Mouse (Mus musculus) induced T-regulatory cell, adult 2 months (primary cell): ENCODE measurements around the gene Cldn4.
A peak's percentile ranks its signal among the peaks of the same experiment; 100 is the strongest.
"Not testable (repeated sequence)": the region's sequence is repeated elsewhere in the genome, so short reads cannot be mapped to it uniquely, and the experiment has no call there.

Source experiments
- DNase-seq: peaks from one replicate; pipeline ENCODE4 v3.0.0-alpha.2; 2012; ENCODE audit warnings: low read depth

Gene Cldn4

DNA sequence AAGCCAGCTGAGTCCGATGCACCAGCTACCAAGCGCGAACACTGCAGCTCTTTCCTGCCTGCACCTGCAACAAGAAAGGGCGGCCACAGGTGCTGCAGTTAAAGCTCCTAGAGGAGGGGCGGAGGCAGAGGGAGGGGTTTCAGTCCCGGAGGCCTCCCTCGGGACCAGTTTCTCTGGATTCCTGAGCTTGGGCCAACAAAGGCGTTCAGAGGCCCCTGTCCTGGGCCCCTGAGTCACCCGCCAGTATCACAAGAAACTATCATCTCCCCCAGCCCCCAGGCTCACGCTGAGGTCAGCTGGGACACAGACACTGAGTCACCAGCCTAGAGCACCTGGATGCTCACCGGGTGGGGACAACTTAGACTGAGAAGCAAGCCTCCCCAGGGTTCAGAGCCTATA lies at the start of gene Cldn4:
Cldn4 (minus strand) TSS at position 78 of the 399 bp plus-strand sequence.
- DNase-seq, result no peak

DNA sequence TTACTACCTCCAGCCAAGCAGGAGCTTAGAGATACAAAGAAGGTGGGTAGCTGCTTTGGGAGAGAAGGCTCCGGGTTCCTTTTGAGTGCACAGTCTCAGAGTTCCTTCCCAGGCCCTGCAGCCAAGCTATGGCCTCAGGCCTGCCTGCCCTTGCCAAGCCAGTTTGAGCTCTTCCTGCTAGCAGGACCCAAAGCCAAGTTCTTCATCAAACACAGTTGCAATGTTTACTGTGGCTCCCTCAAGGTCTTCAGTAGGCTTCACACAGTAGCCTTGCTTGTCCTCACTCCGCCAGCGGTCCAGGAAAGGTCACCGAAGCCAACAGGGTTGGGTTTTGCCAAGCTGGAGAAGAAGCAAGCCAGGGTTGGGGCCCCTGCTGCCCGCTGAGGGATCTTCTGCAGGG lies 45.8 kb upstream of the Cldn4 start:
- no peak for DNase-seq

DNA sequence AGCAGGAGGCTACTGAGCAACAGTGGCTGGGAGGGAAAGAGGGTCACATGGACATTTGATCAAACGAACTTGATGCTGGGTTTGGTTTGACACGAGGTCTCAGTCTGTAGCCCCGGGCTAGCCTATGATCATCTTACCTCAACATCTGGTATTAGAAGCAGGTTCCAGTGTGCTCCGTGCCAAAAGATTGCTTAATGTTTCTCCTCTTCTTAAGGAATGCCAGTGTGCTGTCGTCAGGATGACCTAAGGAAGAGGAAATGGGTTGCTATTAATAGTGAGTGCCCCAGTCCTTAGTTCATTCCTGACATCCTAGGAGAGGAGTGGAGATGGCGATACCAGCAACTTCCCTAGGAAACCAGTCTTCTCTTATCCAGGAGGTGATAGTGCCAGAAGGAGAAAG lies 43.0 kb upstream of the Cldn4 start:
- DNase-seq, result no peak

DNA sequence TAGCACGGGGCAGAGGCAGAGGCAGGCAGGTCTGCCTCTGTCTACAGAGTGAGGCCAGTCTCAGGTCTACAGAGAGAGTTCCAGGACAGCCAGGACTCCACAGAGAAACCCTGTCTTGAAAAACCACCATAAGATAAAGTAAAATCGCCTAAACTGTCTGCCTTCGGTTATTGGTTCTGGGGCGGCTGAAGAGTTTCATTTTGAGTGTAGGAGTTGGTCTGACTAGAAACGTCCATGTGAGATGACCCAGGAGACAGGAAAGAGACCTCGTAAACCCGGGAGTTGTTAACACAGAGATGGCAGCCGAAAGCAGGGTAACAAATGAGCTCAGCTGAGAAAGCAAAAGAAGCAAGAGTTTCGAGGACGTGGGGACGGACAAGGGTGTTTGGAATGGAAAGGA lies 42.4 kb upstream of the Cldn4 start:
- DNase-seq, result no peak

DNA sequence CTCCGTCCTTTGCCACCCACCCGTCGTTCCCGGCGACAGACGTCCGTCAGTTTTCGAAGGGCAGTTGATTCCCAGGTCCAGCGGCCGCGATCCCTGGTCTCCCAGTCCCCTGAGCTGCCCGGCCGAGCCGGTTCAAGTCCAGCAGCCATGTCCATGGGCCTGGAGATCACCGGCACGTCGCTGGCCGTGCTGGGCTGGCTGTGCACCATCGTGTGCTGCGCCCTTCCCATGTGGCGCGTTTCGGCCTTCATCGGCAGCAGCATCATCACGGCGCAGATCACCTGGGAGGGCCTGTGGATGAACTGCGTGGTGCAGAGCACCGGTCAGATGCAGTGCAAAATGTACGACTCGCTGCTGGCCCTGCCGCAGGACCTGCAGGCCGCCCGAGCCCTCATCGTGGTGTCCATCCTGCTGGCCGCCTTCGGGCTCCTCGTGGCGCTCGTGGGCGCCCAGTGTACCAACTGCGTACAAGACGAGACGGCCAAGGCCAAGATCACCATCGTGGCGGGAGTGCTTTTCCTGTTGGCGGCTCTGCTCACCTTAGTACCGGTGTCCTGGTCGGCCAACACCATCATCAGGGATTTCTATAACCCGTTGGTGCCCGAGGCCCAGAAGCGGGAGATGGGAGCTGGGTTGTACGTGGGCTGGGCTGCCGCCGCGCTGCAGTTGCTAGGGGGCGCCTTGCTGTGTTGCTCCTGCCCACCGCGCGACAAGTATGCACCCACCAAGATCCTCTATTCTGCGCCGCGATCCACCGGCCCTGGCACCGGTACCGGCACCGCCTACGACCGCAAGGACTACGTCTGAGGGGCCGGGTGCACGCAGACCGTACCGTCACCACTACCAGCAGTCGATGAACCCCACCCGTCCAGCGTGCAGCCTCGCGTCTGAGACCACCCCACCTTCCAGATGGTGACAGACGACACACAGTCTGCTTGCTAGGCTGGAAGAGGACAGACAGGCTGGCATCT lies 39.8 kb upstream of the Cldn4 start:
- no peak for DNase-seq

DNA sequence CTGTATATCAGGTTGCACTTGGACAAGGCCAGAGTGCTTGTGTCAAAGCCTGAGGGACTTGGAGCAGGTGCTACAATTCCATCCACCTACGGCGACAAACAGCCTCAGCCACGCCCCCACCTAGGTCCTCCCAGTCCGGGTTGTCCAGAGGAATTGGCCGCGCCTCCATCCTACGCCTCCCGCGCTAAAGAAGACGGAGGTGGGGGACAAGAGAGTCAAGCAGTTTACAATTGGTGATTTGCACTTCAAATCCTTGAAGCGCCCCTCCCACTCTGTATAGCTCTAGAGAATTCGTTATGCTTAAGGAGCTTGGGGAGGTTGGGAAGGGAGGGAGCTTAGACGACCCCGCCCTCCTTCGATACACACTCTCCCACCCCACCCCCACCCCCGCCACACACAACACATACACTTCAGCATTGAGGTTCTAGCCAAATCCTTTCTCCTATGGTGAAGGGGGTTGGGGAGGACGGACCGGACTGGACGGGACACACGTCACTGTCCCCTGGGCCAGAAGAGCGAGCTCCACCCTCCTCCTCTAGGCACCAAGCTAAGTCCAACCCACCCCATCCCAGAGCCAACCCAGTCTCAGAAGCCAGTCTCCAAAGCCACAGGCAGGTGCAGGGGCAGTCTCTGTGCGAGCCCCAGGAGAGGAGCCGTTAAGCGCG lies 39.0 kb upstream of the Cldn4 start, which contains the start of gene Cldn3:
Cldn3 (plus strand) TSS at position 582 of the 665 bp plus-strand sequence.
- DNase-seq, result no peak

DNA sequence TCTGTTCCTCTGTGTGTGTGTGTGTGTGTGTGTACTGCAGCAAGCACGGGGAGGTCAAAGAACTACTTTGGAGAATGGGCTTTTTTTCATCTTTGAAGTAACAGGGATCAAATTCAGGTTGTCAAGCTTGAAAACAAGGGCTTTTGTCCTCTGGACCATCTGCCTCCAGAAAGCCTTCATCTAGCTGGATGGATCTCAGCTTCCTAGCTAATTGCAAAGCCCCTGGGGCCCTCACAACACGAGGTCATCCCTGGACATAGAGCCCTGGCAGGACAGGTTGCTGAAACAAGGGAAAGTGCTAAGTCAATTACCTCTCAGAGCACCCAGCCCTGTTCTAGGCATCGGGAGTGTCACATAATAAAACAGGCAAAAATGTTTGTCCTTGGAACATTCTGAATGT lies 37.0 kb upstream of the Cldn4 start:
- no peak for DNase-seq

DNA sequence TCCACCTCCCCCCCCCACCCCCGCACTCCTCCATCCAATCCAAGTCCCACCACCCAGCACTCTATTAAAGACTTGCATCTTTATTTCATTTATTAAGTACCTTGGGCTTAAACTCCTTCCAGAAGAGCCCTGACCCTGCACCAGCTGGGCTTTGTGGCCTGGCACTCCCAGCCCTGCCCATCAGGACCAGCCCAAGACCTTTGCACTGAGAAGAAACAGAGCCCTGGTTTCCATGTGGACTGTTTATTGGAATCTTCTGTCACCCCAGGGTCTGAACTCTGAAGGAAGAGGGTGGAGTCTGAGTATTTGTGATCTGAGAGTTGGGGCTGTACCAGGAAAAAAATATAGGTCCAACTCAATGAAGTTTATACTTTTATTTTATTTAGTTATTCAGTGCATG lies 36.4 kb upstream of the Cldn4 start:
- no peak for DNase-seq

DNA sequence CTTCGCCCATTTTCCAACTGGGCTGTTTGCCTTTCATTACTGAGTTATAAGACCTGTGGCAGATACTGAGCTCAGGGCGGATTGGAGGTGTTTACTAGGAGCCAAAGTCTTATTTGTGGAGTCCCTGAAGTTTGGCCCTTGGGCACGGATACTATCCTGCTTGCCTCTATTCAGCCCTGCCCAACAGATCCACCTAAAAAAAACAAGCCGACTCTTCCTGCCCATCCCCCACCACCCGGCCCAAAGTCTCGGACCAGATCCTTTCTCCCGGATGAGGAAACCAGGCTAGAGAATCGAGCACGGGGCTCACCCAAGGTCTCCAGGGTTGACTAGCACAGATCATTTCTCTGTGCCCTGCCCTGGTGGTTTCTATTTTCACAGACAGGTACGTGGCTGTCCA lies 34.4 kb upstream of the Cldn4 start:
- DNase-seq, result no peak

DNA sequence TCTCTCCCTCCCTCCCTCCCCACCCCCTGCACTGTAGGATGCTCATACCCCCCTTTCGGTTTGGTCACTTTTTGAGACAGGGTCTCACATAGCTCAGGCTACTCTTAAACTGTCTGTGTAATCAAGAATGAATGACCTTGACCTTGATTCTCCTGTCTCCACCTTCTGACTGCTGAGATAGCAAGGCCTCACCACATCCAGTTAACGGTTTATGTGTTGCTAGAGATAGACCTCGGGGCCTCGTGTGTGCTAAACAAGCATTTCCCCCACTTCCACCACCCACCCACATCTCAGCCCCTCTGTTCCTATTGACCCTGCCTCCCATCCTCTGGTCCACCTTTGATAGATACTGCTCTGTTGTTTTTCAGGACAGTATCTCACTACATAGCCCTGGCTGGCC lies 31.1 kb upstream of the Cldn4 start:
- no peak for DNase-seq

DNA sequence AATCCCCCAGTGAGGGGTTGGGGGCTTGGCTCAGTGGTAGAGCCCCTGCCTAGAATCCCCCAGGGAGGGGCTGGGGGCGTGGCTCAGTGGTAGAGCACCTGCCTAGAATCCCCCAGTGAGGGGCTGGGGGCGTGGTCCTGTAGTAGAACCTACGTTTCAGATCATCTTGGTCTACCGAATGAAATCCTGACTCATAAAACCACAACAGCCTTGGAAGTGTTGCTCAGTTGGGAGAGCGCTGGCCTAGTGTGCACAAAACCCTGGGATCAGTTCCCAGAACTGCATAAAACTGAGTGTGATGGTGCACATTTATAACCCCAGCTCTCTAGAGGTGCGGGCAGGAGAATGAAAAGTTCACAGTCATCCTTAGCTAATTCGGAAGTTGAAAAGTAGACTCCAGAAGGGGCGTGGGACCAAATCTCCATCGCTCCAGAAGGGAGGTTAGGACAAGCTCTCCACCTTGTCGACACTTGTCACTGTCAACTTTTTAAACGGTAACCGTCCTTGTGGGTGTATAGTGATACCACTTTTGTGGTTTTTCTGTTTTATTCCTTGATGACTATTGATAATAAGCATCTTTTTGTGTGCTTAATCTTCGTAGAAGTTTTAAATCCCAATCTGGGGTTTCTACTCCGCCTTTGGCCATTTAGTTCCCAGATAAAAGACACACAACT lies 30.0 kb upstream of the Cldn4 start:
- no peak for DNase-seq

DNA sequence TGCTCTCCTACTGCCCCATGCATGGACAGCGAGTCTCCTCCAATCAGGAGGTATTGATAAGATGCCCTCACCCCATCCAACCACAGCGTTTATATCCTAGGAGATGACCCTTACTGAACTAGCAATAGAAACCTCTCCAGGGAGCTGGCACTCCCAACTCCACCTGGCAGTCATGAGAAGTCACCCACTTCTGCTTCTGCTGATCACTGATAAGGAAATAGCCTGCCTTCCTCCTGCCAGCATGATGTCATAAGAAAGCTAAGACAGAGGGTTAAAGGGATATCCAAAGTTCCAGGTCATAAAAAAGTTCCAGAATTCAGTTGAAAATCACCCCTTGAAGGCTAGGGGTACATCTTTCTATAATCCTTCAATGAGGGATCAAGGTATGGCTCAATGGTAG lies 29.4 kb upstream of the Cldn4 start:
- no peak for DNase-seq

DNA sequence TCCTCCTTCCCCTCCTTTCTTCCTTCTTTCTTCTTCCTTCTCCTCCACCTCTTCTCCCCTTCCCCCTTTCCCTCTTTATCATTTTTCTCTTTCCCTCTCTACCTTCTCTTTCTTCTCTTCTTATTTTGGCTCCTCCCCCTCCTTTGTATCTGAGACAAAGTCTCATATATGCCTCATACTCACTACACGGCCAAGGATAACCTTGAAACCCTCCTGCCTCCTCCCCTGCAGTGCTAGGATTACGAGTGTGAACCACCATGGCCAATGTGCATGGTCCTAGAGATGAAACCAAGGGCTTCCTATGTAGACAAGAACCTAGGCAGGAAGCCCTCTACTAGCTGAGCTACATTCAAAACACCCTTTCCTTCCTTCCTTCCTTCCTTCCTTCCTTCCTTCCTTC lies 28.2 kb upstream of the Cldn4 start:
- no peak for DNase-seq

DNA sequence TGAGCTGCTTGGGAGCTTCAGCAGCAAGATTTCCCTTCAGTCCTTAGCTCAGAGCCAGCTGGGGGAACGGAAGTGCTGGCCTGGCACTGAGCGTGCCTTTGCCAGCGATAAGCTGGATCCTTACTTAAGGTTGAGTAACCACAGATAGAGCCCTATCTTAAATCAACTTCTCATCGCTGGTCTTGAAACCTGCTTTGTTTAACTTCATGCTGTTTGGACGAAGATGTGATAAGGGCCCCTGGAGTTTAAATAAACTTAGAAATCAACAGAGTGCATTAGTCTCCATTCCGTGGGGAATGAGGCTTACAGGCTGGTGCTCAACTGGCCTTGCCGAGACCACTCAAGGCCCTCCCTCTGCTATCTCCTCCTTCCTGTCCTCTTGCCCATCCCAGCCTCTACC lies 27.6 kb upstream of the Cldn4 start:
- no peak for DNase-seq

DNA sequence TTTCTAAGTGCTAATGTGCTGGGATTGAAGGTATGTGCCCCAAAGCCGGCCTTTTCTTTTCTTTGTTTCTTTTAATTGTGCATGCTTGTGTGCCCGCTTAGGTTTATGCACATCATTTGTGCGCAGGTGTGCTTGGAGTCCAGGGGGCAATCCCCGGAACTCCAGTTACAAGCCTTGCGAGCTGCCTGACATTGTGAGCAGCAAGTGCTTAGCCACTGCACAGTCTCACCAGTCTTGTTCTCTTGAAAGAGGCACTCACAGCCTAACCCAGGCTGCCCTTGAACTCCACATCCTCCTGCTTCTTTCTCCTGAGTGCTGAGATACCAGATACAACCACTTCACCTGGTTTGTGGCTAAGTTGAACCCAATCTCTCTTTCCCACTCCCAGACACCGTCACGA lies 26.8 kb upstream of the Cldn4 start:
- no peak for DNase-seq

DNA sequence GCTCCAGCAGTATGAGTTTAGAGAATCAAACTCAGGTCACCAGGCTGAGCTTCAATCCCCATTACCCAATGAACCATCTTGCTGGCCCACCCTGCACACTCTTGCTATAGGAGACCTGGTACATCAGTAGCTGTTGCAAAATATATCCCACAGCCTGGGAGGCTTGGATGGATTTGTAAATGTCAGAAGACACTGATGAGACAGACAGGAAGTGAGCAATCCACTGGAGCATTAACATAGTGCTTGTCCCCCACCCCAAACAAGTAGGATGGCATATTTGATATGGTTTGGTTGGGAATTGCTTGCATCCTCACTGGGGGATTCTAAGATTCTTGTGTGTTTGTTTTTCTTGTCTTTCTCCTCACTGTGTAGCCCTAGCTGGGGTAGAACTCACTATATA lies 26.3 kb upstream of the Cldn4 start:
- no peak for DNase-seq

DNA sequence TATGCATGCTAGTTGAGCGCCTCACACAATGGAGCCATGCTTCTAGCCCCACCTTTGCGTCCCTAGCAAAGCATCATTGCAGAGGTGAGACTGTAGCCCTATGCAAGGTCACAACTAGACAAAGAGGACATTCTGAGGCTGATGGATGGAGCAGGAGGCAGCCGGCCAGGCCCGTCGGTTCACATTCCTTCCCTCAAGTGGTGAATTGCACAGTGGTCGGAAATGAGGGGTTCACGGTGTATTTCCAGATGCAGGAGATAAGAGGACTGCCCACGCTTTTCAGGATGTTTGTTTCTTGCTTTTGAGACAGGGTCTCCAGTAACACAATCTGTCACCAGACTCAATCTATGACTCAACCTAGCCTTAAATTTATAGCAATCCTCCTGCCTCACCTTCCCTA lies 23.9 kb upstream of the Cldn4 start:
- no peak for DNase-seq

DNA sequence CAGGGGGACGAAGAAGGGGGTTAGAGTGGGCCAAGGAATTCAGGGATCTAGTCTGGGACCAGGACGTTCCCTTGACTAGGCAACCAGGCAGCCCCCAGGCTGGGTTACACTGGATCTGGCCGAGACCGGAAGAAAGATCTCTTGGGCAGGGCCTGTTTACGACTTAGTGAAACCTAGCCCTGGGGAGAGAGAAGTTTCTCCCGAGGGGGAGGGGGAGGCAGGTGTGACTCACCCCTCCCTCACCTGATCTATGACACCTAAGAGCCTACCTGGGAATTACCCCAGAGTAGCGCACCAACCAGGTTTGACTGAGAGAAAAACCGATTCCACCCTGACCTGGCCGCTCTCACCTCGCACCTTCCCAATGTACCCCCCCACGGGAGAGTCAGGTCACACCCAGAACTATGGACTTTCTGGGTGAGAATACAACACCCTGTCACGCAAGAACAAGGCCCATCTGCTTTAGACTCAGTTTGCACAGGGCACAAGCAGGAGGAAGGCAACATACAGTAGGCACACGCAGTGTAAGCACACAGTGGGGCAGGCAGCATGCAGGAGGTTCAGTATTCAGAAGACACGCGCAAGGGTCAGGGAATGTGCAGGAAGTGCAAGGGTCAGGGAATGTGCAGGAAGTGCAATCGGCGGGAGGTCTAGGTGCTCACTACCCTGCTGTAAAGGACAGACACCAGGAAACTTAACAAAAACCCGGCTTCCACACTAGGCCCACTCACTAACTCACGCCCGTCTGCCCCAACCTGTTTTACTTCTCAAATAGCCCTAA lies 20.6 kb upstream of the Cldn4 start:
- no peak for DNase-seq

DNA sequence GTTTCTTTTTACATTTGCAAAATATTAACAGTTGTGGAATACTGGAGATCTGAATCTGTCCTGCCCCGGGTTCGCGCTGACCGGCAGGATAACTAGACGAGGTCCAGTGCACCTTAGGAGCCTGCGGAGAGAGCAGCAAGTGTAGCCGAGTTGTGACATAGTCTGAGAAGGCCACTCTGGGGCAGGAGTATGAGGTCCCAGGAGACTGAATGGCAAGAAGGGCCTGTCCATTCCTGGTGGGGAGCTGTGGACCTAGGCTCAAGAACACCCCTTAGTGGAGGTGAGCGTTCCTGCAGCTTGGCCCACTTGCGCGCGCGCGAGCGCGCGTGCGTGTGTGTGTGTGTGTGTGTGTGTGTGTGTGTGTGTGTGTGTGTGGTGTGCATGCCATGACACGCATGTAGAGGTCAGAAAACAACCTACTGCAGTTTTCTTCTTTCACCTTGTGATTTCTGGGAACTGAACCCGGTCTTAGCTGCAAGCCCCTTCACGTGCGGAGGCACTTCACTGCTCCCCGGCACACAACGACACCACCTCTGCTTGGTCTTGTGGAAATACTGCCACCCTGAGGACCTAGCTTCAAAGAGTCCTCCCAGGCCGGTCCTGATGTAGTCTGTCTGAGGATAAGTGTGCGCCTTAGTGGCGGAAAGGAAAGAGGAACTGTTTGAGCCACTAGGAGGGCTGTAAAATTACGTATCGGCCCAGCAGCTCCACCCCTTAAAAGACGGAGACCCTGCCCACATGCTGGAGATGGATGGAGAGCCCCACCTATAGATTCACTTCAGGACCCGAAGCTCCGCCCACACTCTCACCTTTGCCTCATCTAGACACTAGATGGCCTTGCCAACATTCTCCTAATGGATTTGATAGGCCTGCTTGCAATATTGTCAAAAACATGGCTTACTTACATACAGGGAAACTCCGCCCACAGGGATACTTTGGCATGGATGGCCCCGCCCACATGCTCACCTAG lies 19.4 kb upstream of the Cldn4 start:
- peak; percentile 87 for DNase-seq

DNA sequence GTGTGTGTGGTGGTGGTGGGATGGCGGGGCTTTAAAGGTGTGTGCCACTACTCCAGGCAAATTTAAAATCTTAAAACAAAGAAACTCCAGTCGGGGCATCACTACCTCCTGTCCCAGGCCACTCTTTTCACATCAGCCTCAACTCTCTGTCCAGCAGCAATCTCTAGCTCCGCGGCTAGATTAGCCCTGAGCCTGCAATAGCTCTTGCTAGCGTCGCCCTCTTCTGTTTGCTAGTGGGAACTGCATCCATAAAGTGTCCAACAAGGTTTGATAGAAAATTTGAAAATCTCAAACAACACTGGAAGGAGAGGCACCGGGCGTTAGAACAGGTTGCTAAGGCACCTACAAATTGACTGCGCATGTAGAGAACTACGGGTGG lies 18.7 kb upstream of the Cldn4 start:
- peak; percentile 85 for DNase-seq

DNA sequence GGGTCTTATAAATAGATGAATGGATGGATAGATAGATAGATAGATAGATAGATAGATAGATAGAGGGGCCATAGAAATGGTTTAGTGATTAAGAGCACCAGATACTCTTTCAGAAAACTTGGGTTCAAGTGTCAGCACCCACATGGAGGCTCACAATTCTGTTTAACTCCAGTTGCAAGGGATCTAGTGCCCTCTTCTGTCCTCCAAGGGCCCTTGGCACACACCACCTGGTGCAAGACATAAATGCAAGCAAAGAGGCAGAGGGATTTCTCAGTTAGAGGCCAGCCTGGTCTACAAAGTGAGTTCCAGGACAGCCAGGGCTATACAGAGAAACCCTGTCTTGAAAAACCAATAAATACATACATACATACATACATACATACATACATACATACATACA lies 17.9 kb upstream of the Cldn4 start:
- DNase-seq, result not testable (repeated sequence)
